Mouse (Mus musculus) thymus, adult 2 months (tissue): Measurements from ENCODE around the gene B3gntl1. TPM values are rescaled to one million over a fixed set of nuclear protein-coding genes. Genes with fewer than 3 reads are reported as not detected.

Experiments
- DNase-seq: peaks from one replicate; pipeline ENCODE4 v3.0.0; 2021
- H3K27ac ChIP-seq: fragments of 200-500 bp; 2 replicates; pipeline ENCODE4 v1.5.1; 2012; ENCODE audit warnings: low read length, control low read depth; ENCODE audit not compliant: control insufficient read depth, insufficient read depth
- H3K27me3 ChIP-seq: fragments of 200-500 bp; 2 replicates; pipeline ENCODE4 v1.6.1; 2012; ENCODE audit warnings: mild to moderate bottlenecking, low read length, moderate library complexity, mixed read lengths; ENCODE audit not compliant: control insufficient read depth, insufficient read depth
- H3K36me3 ChIP-seq: fragments of 200-500 bp; 2 replicates; pipeline ENCODE4 v1.6.1; 2012; ENCODE audit warnings: mild to moderate bottlenecking, low read length, moderate library complexity; ENCODE audit not compliant: control insufficient read depth, insufficient read depth
- H3K4me1 ChIP-seq: fragments of 200-500 bp; replicated peaks from 2 replicates; pipeline ENCODE4 v1.6.1; 2012; ENCODE audit warnings: low read length; ENCODE audit not compliant: control insufficient read depth, insufficient read depth
- H3K4me3 ChIP-seq: fragments of 200-500 bp; 2 replicates; pipeline ENCODE4 v1.5.1; 2012; ENCODE audit warnings: mild to moderate bottlenecking, low read length, control low read depth, moderate library complexity; ENCODE audit not compliant: control insufficient read depth, insufficient read depth
- CTCF ChIP-seq: fragments of 200-500 bp; IDR thresholded peaks from 2 replicates; pipeline ENCODE4 v1.5.1; 2012; ENCODE audit warnings: mild to moderate bottlenecking, control low read depth, low read length, moderate library complexity, borderline replicate concordance; ENCODE audit not compliant: control insufficient read depth, poor library complexity, insufficient read depth; ENCODE audit errors: extremely low read depth
- POLR2A ChIP-seq: fragments of 200-500 bp; IDR thresholded peaks from 2 replicates; pipeline ENCODE4 v1.6.1; 2012; ENCODE audit warnings: mild to moderate bottlenecking, low read length, control low read depth, moderate library complexity; ENCODE audit not compliant: control insufficient read depth, poor library complexity, insufficient read depth; ENCODE audit errors: extremely low read depth
- WGBS: fragments of 180-500 bp; shearing (Covaris S2); methylation state at CpG from one replicate; pipeline ENCODE4 v1.1.7; 2018; 5-methylcytosine and 5-hydroxymethylcytosine counted together
- polyA plus RNA-seq: library from polyadenylated mRNA; depleted of rRNA; stranded (reverse); fragments of >200 nt; gene quantifications from 2 replicates; pipeline ENCODE4 v1.2.3, GENCODE M21; 2012

Gene B3gntl1
- polyA plus RNA-seq, 1 experiment = 6.8 TPM

GRCm38 (mm10) chr11:121710245-121710644 is 37.3 kb upstream of the B3gntl1 start:
- TF ChIP-seq CTCF = no peak
- TF ChIP-seq POLR2A = no peak
- WGBS = 98% methylated on average over 5 of the region's 5 CpGs
- H3K4me3 ChIP-seq = no peak overlapping the region
- H3K4me1 ChIP-seq = peaks cover 15% of the 10 kb centered on the region
- no peaks in the 10 kb centered on the region for H3K36me3 ChIP-seq
- no peaks in the 10 kb centered on the region for H3K27me3 ChIP-seq
- no peak overlapping the region for H3K27ac ChIP-seq
- no peak for DNase-seq

- Histone ChIP-seq H3K4me3 (no peak overlapping the region), H3K27me3 (no peaks in the 10 kb centered on the region; the same call in 1 of the 2 replicates), H3K4me1 (peaks cover 15% of the 10 kb centered on the region), H3K36me3 (no peaks in the 10 kb centered on the region), H3K27ac (no peak overlapping the region)
- 49% methylated on average over 4 of the region's 4 CpGs for WGBS
- no peak for DNase-seq
- TF ChIP-seq CTCF = no peak
- no peak for TF ChIP-seq POLR2A
These were observed 36.3 kb upstream of the B3gntl1 start for GRCm38 (mm10) chr11:121709278-121709677.

- peak; percentile 88 for DNase-seq
- Histone ChIP-seq H3K36me3 (no peaks in the 10 kb centered on the region), H3K4me3 (no peak overlapping the region), H3K27ac (no peak overlapping the region), H3K27me3 (peaks cover 15% of the 10 kb centered on the region; the same call in 1 of the 2 replicates), H3K4me1 (peaks cover 37% of the 10 kb centered on the region)
- TF ChIP-seq POLR2A (no peak), CTCF (no peak)
- 2% methylated on average over 7 of the region's 7 CpGs for WGBS
These were observed 33.6 kb upstream of the B3gntl1 start for GRCm38 (mm10) chr11:121706521-121707005.

- DNase-seq = no peak
- H3K36me3 ChIP-seq = no peaks in the 10 kb centered on the region
- H3K4me1 ChIP-seq = peaks cover 37% of the 10 kb centered on the region
- peak overlapping the region; percentile 41 for H3K4me3 ChIP-seq
- H3K27ac ChIP-seq = no peak overlapping the region
- TF ChIP-seq CTCF (0 out of 2 replicates have a peak, but pooled peaks have one; percentile 2), POLR2A (no peak)
- peaks cover 15% of the 10 kb centered on the region; the same call in 1 of the 2 replicates for H3K27me3 ChIP-seq
- WGBS = 19% methylated on average over 16 of the region's 16 CpGs
These were observed 30.8 kb upstream of the B3gntl1 start for GRCm38 (mm10) chr11:121703619-121704215.

GRCm38 (mm10) chr11:121702895-121703618 is 30.1 kb upstream of the B3gntl1 start:
- H3K4me3 ChIP-seq = peak overlapping the region; percentile 41
- no peaks in the 10 kb centered on the region for H3K36me3 ChIP-seq
- peaks cover 15% of the 10 kb centered on the region; the same call in 1 of the 2 replicates for H3K27me3 ChIP-seq
- WGBS = 2% methylated on average over 40 of the region's 40 CpGs
- no peak for TF ChIP-seq POLR2A
- TF ChIP-seq CTCF = 0 out of 2 replicates have a peak, but pooled peaks have one; percentile 13
- H3K4me1 ChIP-seq = peaks cover 37% of the 10 kb centered on the region
- peak; percentile 17 for DNase-seq
- H3K27ac ChIP-seq = no peak overlapping the region

- 2% methylated on average over 69 of the region's 69 CpGs for WGBS
- H3K27ac ChIP-seq = no peak overlapping the region
- TF ChIP-seq POLR2A (no peak), CTCF (no peak)
- H3K4me3 ChIP-seq = peak overlapping the region; percentile 41
- peak; percentile 29 for DNase-seq
- H3K36me3 ChIP-seq = no peaks in the 10 kb centered on the region
- H3K4me1 ChIP-seq = peaks cover 30% of the 10 kb centered on the region
- H3K27me3 ChIP-seq = peaks cover 15% of the 10 kb centered on the region; the same call in 1 of the 2 replicates
These were observed 29.4 kb upstream of the B3gntl1 start for GRCm38 (mm10) chr11:121702111-121702894.
